Mouse (Mus musculus): ENCODE data around the gene Srp54a. TPM values are rescaled to one million over a fixed set of nuclear protein-coding genes. Genes with fewer than 3 reads are reported as not detected.
"Not testable (repeated sequence)": the region's sequence is repeated elsewhere in the genome, so short reads cannot be mapped to it uniquely, and the experiment has no call there.

The Srp54a gene
- polyA plus RNA-seq, 1 experiment from 2014 or later, result 167 TPM

DNA sequence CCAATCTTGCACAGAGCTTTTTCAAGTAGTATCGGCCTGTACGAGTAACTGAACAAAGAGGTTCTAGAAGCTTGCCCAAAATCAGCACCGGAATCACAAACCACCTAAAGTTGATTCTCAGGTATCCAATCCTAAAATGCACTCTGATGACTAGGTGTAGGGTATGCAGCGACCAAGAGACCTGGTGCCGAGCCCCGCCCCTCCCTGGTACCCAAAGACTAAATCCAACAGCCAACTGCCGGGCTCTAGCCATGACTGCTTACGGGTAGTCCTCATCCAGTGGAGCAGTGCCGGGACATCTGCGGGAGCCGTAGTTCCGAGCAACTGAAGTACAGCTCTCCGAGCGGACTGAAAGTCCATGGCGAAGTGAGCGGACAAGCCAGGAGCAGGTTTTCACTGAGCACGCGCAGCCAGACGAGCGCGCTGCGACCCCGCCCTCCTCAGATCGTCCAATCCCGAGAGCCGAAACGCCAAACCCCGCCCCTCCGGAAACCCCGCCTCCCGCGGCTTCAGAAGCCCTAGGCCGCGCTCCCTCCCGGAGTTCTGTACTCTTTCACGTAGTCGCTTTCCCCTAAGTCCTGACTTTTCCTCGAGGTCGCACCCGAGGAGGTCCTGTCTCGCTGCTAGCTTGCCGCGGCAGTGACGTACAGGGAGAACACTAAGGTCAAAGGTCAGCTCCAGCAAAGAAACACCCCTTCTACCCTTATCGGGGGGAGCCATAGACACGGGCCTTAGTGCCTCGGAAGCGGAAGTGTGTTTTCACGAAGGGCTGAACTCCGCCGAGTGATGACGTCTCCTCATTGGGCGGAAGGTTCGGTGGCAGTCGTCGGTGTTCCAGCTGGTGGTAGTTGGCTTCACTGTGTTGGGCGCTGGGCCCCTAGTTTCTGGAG lies 74.7 kb downstream of the Srp54a start, which contains the start of gene Srp54b:
Srp54b (plus strand) TSS at position 546 of the 890 bp plus-strand sequence.
- not testable (repeated sequence) for H3K9ac ChIP-seq; H3K27ac ChIP-seq; H3K9me3 ChIP-seq (replicated peaks); H3K27me3 ChIP-seq; H3K4me1 ChIP-seq; H3K36me3 ChIP-seq (ENCODE audit: poor library complexity, severe bottlenecking); H3K4me2 ChIP-seq
- ATAC-seq, result peak; percentile 99
- peak within 1 kb of the TSS; percentile 29 for H3K4me3 ChIP-seq
- no CpG with 5 or more reads among the region's 57 CpGs for WGBS

DNA sequence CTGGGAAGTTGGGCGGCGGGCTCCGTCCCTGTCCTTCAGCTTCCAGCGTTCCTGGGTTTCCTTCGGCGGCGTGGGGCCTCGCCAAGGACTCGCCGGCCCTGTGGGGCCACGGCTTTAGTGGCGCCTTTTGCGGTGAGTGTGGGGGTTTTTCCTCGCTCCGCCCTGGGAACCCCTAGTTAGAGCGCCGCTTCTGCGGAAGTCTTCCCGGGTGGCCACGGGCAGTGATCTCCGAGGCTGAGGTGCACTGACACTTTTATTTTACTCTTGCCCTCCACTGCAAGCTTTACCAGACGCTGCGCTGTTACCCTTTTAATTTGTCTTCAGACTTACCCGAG lies 75.4 kb downstream of the Srp54a start:
- H3K36me3 ChIP-seq (ENCODE audit: poor library complexity, severe bottlenecking); H3K4me2 ChIP-seq; H3K9me3 ChIP-seq (replicated peaks); H3K9ac ChIP-seq; H3K27me3 ChIP-seq; ATAC-seq; H3K4me1 ChIP-seq; H3K27ac ChIP-seq: not testable (repeated sequence)
- 0% methylated on average over 12 of the region's 24 CpGs for WGBS
- peak overlapping the region; percentile 29 for H3K4me3 ChIP-seq

Other genes with a start within 250 kb of the Srp54a start
- 308 and 322 TPM in 2 replicates for gene Cfl2, start 217.4 kb upstream of the Srp54a start, polyA plus RNA-seq (2015; fragmentation: Nextera tagmentation; extraction: Ambion mirVana)
- not detected in 2 replicates for gene Gm20403, start 93.7 kb upstream of the Srp54a start, polyA plus RNA-seq (2015; fragmentation: Nextera tagmentation; extraction: Ambion mirVana)
- gene Baz1a, start 65.9 kb upstream of the Srp54a start, polyA plus RNA-seq (2015; fragmentation: Nextera tagmentation; extraction: Ambion mirVana), result 27.0 and 29.9 TPM in 2 replicates
- 42.5 TPM in 2 replicates for gene 2700097O09Rik, start 152 bp upstream of the Srp54a start, polyA plus RNA-seq (2015; fragmentation: Nextera tagmentation; extraction: Ambion mirVana)
- 26.1 and 27.5 TPM in 2 replicates for gene Fam177a, start 44.2 kb downstream of the Srp54a start, polyA plus RNA-seq (2015; fragmentation: Nextera tagmentation; extraction: Ambion mirVana)
- gene Srp54b, start 74.8 kb downstream of the Srp54a start, polyA plus RNA-seq (2015; fragmentation: Nextera tagmentation; extraction: Ambion mirVana), result 63.0 and 65.2 TPM in 2 replicates
- 1.3 TPM in 1 of 2 replicates, not detected in the other for gene 1700047I17Rik2, start 119.3 kb downstream of the Srp54a start, polyA plus RNA-seq (2015; fragmentation: Nextera tagmentation; extraction: Ambion mirVana)
- 72.0 and 81.4 TPM in 2 replicates for gene Srp54c, start 149.9 kb downstream of the Srp54a start, polyA plus RNA-seq (2015; fragmentation: Nextera tagmentation; extraction: Ambion mirVana)
- 8.9 and 12.3 TPM in 2 replicates for gene 1110008L16Rik, start 219.3 kb downstream of the Srp54a start, polyA plus RNA-seq (2015; fragmentation: Nextera tagmentation; extraction: Ambion mirVana)
- gene Ppp2r3c, start 222.7 kb downstream of the Srp54a start, polyA plus RNA-seq (2015; fragmentation: Nextera tagmentation; extraction: Ambion mirVana), result 27.1 and 28.1 TPM in 2 replicates